Mouse (Mus musculus) G1E (cell line): ENCODE results near the gene Blcap. TPM values are rescaled to one million over a fixed set of nuclear protein-coding genes. Genes with fewer than 3 reads are reported as not detected.

Experiments used
- ATAC-seq: 2 replicates; pipeline ENCODE4 v1.8.0; 2016; ENCODE audit warnings: mild to moderate bottlenecking; ENCODE audit not compliant: insufficient number of reproducible peaks, poor library complexity, low FRiP score, severe bottlenecking; ENCODE audit errors: extremely low read depth
- DNase-seq: peaks from one replicate; pipeline ENCODE4 v3.0.0; 2012; ENCODE audit warnings: low spot score
- H3K27me3 ChIP-seq: 2 replicates; pipeline ENCODE4 v1.6.1; 2012; ENCODE audit warnings: mild to moderate bottlenecking, low read length, inconsistent platforms; ENCODE audit not compliant: insufficient read depth
- H3K36me3 ChIP-seq: replicated peaks from 2 replicates; pipeline ENCODE3; 2012; ENCODE audit warnings: mild to moderate bottlenecking, inconsistent platforms
- H3K4me1 ChIP-seq: 2 replicates; pipeline ENCODE4 v1.6.1; 2012; ENCODE audit warnings: low read depth, low read length, inconsistent platforms, mixed read lengths; ENCODE audit not compliant: insufficient read depth
- H3K4me3 ChIP-seq: 2 replicates; pipeline ENCODE4 v1.5.1; 2012; ENCODE audit warnings: low read depth, mild to moderate bottlenecking, inconsistent platforms, low read length, moderate library complexity, mixed read lengths
- H3K9me3 ChIP-seq: replicated peaks from 2 replicates; pipeline ENCODE4 v1.6.1; 2012; ENCODE audit warnings: inconsistent platforms
- CTCF ChIP-seq: IDR thresholded peaks from 2 replicates; pipeline ENCODE4 v1.5.1; 2012; ENCODE audit warnings: low read depth, low read length, inconsistent platforms, mixed read lengths
- GATA1 ChIP-seq: IDR thresholded peaks from 2 replicates; pipeline ENCODE4 v1.6.1; 2012; ENCODE audit warnings: borderline replicate concordance, low read length, inconsistent platforms, mixed read lengths
- GATA2 ChIP-seq: IDR thresholded peaks from 2 replicates; pipeline ENCODE4 v1.6.1; 2012; ENCODE audit warnings: low read depth, low read length, inconsistent platforms, borderline replicate concordance
- POLR2AphosphoS5 ChIP-seq: IDR thresholded peaks from 2 replicates; pipeline ENCODE4 v1.6.1; 2012; ENCODE audit warnings: low read depth, low read length, inconsistent platforms; ENCODE audit not compliant: insufficient replicate concordance
- TAL1 ChIP-seq: conservative IDR thresholded peaks from 2 replicates; pipeline ENCODE4 v1.6.1; 2012; ENCODE audit warnings: low read depth, low read length, inconsistent platforms, mixed read lengths
- polyA plus RNA-seq: library from polyadenylated mRNA; stranded (reverse); fragments of >175 nt; gene quantifications from 2 replicates; pipeline ENCODE4 v1.2.3, GENCODE M21; 2012
- total RNA-seq, 2 experiments: library from RNA; stranded (forward) in 1 of 2; stranded (reverse) in 1 of 2; fragments of 200-1000 nt in 1 of 2; fragments of >200 nt in 1 of 2; fragmentation: Nextera tagmentation in 1 of 2; gene quantifications; 2 replicates each; pipeline ENCODE4 v1.2.3; 2014 to 2017

Blcap gene
- total and polyA plus RNA-seq, 3 experiments = 16.7 to 24.1 (median 22.0) TPM

DNA sequence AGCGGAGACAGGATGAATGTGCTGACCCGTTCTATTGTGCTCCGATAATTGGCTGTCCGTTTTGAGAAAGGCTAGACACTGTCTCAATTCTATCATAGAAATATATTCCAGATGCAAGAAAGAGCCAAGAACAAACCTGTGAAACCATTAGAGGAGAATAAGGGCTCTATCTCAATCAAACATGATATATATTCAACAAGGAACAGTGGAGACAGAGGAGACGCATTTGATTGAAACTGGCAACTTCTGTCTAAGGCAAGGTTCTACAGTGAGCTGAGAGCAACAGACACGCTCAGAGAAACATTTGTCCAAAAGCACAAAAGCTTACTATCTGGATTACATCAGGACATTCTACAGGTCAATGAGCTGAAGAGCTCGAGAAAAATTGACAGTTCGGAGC, 29.4 kb downstream of the Blcap start:
- DNase-seq = no peak
- H3K9me3 ChIP-seq = no peaks in the 10 kb centered on the region
- no peak for TF ChIP-seq POLR2AphosphoS5
- TF ChIP-seq GATA2 = no peak
- TF ChIP-seq CTCF = no peak
- no peak for TF ChIP-seq TAL1
- TF ChIP-seq GATA1 = no peak
- no peaks in the 10 kb centered on the region for H3K4me1 ChIP-seq
- H3K4me3 ChIP-seq = no peak overlapping the region
- ATAC-seq = no peak
- H3K36me3 ChIP-seq = peaks cover 29% of the 10 kb centered on the region
- peaks cover 8% of the 10 kb centered on the region for H3K27me3 ChIP-seq

DNA sequence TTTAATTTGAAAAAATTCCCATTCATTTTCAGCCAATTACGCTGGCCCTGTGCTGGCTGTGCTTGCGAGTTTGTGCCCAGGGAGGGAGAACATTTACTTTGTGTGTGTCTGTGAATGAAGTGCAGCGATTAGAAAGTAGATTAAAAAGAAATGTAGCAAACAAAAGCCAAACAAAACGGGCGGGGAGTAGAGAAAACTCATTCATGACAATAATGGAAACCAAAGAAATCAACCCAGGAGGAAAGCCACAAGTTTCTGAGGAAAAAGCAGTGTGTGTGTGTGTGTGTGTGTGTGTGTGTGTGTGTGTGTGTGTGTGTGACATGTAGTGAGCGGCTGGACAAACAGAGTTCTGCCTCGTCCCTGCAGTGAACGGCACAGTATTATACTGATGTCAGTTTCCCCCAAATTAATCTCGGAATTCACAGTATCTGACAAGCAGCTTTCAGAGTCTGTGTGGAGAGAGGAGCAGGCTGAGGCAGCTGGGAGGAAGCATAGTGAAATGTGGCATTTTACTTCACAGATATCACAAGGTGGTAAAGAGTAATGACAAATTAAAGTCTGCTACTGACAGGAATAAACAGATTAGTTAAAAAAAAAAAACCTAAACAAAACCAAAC, 30.0 kb downstream of the Blcap start:
- Histone ChIP-seq H3K36me3 (peaks cover 25% of the 10 kb centered on the region), H3K4me1 (no peaks in the 10 kb centered on the region), H3K27me3 (peaks cover 10% of the 10 kb centered on the region), H3K4me3 (no peak overlapping the region), H3K9me3 (no peaks in the 10 kb centered on the region)
- DNase-seq (no peak), ATAC-seq (no peak)
- TF ChIP-seq GATA1 = no peak
- no peak for TF ChIP-seq CTCF
- TF ChIP-seq TAL1 = no peak
- TF ChIP-seq POLR2AphosphoS5 = no peak
- TF ChIP-seq GATA2 = no peak

DNA sequence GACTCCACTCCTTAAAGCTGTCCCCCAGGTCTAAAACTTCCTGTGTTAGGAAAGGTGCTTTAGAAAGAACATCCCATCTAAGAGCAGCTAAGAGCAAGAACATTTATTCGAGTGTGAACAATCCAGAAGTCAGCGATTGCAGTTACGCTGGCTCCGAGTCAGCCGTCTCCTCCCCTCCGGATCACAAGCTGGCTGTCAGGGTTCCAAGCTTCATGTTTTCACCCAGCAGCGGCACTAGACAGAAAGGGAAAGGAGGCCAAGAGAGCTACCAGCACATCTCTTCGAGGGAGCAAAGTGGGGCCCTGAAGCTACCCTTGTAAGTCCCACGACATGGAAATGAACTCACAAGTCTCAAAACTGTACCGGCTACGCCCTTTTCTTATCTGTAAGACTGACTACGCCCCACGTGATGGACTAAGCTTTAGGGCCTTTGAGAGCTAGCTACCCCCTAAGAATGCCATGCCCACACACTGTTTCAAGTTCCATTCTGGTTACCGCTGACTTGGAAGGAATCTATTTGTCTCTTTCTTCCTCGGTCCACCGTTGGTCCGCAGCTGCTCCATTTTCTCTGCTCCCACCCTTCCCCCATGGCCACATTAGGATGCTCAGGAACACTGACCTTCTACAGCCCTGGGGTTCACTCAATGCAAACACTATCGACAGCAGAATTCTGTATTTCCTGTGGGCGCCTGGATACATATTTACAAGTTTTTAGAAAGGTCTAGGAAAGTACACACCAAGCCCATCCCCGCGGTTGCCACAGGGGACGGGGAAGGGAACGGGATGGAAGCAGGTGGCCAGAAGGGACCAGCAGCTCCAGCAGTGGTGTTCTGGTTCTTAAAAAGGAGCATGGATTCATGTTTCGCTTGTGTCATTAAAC, 30.8 kb downstream of the Blcap start:
- no peak for ATAC-seq
- TF ChIP-seq POLR2AphosphoS5 = no peak
- no peak for TF ChIP-seq TAL1
- no peak for TF ChIP-seq GATA2
- TF ChIP-seq GATA1 = no peak
- no peak for TF ChIP-seq CTCF

DNA sequence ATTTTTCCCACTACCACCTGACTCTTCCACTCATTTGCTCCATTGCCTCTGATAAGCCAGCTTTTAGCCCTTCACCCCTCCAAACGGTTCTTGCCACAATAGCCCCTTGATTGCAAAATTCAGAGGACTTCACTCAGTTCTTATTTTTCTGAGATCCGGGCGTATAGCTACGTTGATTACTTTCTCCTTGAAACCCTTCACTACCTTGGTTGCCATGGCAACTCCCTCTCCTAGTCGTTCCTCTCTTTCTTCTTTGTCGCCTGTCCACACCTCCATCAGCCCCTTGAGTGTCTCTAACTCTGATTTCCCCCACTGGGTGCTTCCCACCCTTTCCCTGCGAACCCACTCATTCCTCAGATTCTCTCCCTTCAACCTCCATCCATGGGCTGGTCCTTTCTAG, 34.0 kb downstream of the Blcap start:
- TF ChIP-seq POLR2AphosphoS5 (no peak), GATA2 (no peak), GATA1 (no peak), TAL1 (no peak), CTCF (no peak)
- Histone ChIP-seq H3K9me3 (no peaks in the 10 kb centered on the region), H3K4me1 (no peaks in the 10 kb centered on the region), H3K27me3 (peaks cover 15% of the 10 kb centered on the region), H3K4me3 (no peak overlapping the region), H3K36me3 (peaks cover 5% of the 10 kb centered on the region)
- ATAC-seq (no peak), DNase-seq (no peak)

More for the DNA sequence above, 30.8 kb downstream of the Blcap start:
- Histone ChIP-seq H3K9me3 (no peaks in the 10 kb centered on the region), H3K4me3 (no peak overlapping the region), H3K36me3 (peaks cover 21% of the 10 kb centered on the region), H3K27me3 (peaks cover 10% of the 10 kb centered on the region), H3K4me1 (no peaks in the 10 kb centered on the region)
- DNase-seq = no peak

DNA sequence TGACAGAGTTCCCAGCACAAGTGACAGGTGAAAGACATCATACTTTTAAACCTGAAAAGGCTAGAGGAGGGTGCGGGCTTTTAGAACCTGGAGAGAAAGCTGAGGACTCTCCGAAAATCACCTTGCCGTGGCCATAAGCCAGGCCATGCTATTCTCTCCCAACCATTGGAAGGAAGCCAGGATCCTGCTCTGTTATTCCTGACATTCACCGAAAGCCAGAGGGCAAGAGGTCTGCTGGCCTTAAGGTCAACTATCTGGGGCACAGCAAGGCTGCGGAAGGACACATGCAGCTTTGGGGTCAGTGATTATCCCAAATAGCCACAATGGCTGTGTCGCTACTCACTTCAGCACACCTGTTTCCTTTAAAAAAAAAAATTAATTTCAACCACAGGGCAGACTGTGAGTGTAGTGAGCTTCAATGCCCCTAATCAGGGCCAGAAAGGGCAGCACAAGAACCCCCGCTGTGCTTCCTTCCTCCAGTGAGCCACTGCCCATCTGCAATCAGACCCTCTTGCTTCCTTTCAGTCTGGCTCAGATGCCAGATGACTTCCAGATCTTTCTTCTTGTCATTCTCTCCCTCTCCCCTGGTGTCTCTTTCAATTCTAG, 34.5 kb downstream of the Blcap start:
- Histone ChIP-seq H3K27me3 (peaks cover 15% of the 10 kb centered on the region), H3K9me3 (no peaks in the 10 kb centered on the region), H3K4me3 (no peak overlapping the region), H3K36me3 (peaks cover 4% of the 10 kb centered on the region), H3K4me1 (no peaks in the 10 kb centered on the region)
- ATAC-seq (no peak), DNase-seq (no peak)
- TF ChIP-seq GATA2 (no peak), CTCF (no peak), TAL1 (no peak), GATA1 (no peak), POLR2AphosphoS5 (no peak)

DNA sequence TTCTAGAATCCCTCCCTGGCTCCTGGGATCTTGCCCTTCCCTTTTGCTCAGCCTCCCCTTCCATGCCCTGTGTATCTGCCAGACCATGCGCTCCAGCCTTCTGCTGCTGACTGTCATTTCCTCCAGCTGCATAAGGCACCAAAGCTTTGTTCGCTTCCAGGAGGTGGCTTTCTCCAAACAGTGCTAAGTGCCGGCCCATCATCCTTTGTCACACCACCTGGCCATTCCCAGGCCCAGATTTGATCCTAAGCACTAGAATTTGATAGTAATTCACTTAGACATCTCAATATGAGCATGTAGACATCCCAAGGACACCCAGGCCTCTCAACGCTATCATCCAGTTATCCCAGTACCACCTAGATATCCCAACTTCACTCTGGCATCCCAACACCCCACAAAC, 36.9 kb downstream of the Blcap start:
- Histone ChIP-seq H3K9me3 (no peaks in the 10 kb centered on the region), H3K4me1 (no peaks in the 10 kb centered on the region), H3K4me3 (no peak overlapping the region), H3K36me3 (no peaks in the 10 kb centered on the region), H3K27me3 (peaks cover 21% of the 10 kb centered on the region)
- DNase-seq = no peak
- no peak for ATAC-seq
- TF ChIP-seq GATA1 (no peak), GATA2 (no peak), POLR2AphosphoS5 (no peak), CTCF (no peak), TAL1 (no peak)
